Mouse (Mus musculus): ENCODE measurements around the gene Stx16. TPM values are rescaled to one million over a fixed set of nuclear protein-coding genes. Genes with fewer than 3 reads are reported as not detected.

Stx16 gene
- total RNA-seq, 2 experiments from 2014 or later: 36.7 to 48.2 TPM

DNA sequence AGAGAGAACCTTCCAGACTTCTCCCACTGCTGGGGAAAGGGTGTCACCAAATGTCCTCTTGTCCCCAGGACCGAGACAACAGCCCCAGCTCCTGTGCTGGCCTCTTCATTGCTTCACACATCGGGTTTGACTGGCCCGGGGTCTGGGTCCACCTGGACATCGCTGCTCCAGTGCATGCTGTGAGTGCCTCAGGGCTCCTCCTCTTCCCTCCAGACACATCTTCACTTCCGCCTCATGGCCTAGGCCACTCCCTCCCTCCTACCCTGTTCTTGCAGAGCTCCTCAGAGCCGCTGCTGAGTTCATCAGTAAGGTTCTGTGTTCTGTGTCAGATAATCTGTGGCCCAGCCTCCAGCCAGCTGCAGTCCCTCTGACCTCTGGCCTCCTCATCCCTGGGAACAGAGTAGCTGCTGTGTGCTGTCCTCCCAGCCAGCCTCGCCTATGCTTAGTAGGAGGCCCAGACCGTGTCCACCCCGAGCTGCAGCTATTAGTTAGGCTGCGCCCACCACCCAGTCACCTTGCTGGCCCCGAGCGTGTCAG, 45.4 kb downstream of the Stx16 start:
- no peak for ATAC-seq (replicated peaks; ENCODE audit: poor library complexity, severe bottlenecking)

DNA sequence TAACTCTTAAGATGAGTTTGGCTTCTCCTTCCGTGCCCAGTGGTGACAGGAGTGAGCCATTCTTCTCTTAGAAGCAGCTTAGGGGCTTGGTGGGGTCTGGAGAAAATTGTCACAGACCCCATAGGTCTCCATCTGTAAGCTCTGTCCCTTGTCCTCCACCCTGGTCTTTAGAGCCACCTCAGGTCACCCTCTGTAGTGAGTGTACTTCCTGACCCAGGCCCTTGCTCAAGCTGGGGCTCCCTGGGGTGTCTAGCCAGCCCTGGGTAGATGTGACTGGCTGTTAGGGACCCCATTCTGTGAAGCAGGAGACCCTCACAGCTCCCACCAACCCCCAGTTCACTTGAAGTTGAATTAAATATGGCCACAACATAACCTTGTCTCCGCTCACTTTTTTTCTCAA, 46.2 kb downstream of the Stx16 start:
- no peak for ATAC-seq (replicated peaks; ENCODE audit: poor library complexity, severe bottlenecking)

DNA sequence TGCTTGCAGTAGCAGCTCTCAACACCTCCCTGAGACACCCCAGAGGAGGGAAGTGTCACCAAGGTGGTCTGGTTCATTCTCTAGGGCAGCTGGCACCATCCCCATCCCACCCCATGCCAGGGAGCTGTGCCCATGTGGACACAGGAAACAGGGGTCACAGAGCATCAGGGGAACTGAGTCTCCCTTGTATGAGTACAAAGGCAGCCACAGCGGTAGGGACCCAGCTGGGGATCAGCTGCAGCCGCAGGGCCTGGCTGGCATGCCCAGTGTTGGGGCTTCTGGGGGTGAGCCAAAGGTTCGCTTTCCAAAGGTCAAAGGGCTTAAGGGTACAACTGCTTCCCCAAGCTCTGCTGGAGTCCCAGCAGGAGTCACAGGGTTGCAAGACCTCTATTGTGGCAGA, 47.6 kb downstream of the Stx16 start:
- ATAC-seq (replicated peaks; ENCODE audit: poor library complexity, severe bottlenecking): no peak

DNA sequence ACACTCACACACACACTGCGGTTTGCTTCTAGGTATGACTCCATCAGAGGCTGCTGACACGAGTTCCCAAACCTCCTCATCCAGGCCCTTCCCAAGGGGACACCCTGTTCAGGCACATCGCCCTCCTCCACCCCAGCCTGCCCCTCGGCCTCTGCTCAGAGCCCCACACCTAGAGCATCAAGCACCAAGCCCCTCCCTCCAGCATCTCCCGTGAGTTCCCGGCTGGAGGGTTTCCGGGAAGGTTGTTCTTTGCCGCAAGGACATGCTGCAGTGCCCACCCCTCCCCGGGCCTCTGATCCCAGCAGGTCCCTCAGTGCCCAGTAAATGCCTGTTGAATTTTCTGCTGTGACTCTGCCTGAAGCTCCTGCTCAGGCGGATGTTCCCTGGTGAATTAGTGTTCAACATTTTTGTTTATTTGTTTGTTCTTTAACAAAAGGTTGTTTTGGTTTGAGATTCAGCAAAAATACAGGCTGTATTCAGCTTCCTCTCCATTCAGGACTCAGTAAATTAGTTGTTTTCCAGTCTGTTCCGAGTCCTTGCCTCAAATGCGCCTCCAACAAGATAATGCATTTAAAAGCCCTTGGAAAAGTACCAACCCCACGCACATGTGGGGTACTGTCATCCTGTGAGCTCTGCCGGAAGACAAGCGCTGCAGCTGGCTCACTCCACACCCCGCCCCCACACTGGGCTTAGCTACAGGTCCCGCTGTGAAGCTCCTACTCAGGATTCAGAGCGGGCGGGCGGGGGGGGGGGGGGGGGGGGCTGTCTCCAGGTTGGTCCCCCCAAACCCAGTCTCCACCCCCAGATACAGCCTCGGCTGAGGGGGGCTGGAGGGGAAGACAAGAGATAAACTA, 50.6 kb downstream of the Stx16 start:
- ATAC-seq (replicated peaks; ENCODE audit: poor library complexity, severe bottlenecking): peak; percentile 48

DNA sequence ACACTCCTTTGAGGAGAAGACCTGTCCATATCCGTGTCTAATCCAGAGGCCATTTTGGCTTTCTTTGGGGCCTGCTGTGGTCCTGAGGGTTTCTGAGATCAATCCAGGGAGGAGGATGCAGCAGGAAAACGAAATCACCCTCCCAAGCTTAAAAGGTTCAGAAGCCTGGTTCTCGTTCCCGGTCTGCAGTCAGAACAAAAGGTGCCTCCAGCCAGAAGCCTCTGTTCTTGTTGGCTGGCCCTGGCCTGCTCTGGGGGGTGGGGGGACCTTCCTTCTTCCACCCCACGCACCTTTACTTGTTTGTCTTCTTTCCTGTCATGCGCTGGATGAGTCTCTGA, 51.2 kb downstream of the Stx16 start:
- ATAC-seq (replicated peaks; ENCODE audit: poor library complexity, severe bottlenecking): no peak

DNA sequence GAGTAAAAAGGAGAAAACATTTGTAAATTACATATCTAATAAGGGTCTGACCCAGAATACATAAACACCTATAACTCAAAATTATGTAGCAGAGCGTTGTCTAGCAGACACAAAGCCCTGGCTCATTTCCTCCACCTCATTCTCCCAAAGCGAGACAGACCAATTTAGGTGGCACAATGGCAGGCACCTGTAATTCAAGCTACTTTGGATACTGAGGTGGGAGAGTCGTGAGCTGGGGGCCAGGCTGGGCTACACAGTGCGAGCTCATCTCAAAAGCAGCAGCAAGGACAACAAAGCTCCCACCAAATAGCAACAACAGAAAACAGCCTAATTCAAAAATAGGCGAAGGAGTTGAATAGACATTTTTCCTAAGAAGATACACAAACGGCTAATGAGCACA, 52.8 kb downstream of the Stx16 start:
- no peak for ATAC-seq (replicated peaks; ENCODE audit: poor library complexity, severe bottlenecking)

DNA sequence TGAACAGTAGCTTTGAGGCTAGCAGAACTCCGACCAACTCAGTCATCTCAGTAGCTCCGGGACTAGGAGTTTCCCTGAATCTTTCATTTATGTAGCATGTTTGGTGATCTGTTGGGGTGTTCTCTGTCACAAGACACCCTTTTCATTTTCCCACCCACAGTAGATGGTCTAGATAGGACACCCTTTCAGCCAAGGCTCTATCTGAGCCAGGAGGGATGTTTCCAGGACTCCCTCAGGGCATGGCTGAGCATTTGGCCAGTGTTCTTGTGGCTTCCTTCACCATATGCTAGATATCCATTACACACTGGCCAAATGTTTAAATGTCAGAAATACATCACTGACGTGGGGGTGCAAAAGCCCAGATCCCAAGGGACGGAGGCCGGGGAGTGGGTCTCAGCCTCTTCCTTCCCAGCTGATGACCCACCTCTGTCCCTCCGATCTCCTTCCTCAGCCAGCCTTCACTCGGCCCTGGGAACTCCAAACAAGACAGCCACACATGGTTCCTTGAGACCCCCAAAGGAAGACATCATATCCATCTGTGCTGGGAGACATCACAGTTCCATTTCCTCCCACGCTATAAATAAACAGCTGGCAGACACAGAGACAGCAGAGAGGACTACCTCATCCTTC, 54.5 kb downstream of the Stx16 start:
- no peak for ATAC-seq (replicated peaks; ENCODE audit: poor library complexity, severe bottlenecking)

DNA sequence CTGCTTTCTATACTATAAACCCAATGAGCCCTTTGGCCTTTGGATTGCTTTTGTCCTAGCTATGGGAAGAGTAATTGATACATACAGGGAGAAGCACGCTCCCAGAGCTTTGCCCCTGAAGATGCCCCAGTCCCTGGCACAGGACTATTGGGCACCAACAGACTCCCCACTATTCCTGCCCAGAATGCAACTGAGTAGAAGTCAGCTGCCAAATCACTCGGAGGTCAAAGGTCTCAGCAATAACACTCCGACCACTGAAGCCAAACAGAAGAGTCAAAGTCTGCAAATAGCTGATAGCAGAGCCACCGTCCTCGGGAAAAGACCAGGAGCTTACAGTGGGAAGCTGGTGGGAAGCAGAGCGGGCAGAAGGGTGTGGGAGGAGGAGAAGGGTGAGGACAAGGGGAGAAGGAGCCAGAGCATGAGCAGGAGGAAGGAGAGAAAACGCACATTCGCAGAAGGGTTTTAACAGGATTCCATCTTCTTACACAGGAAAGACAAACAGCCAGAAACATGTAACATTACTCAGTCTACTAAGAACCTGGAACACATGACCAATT, 56.4 kb downstream of the Stx16 start:
- ATAC-seq (replicated peaks; ENCODE audit: poor library complexity, severe bottlenecking): no peak

Other genes starting within 250 kb of the Stx16 start
- gene Npepl1, start 34.0 kb downstream of the Stx16 start, total RNA-seq (2014; fragmentation: Nextera tagmentation): 59.3 and 81.7 TPM in 2 replicates
- 24.6 and 30.2 TPM in 2 replicates for gene Npepl1, start 34.0 kb downstream of the Stx16 start, total RNA-seq (2017)
- gene Gnas, start 208.0 kb downstream of the Stx16 start, total RNA-seq (2014; fragmentation: Nextera tagmentation): 447 and 478 TPM in 2 replicates
- gene Gnas, start 208.0 kb downstream of the Stx16 start, total RNA-seq (2017): 212 and 260 TPM in 2 replicates